8 mouse cellular contexts compared by ENCODE assay signal in genomic region chr7:126274626-126275025, GRCm38 (mm10). TPM values are rescaled to one million over a fixed set of nuclear protein-coding genes. Genes with fewer than 3 reads are reported as not detected.
A peak's percentile ranks its signal among the peaks of the same experiment; 100 is the strongest.
DNase-seq lines count a peak whose midpoint lies in the region; ATAC-seq and TF ChIP-seq lines count a peak whose summit lies in the region.
"Had no signal": no experiment of that assay in that cellular context is flagged by ENCODE, and none has a peak within 500 bp of the region (broad histone marks: within the 10 kb centered on the region; RNA-seq: fewer than 3 reads in every experiment).

No protein-coding gene starts in this region.

- no peaks in the 10 kb centered on the region; the same call in 1 of the 2 replicates for H3K4me1 ChIP-seq in embryonic facial prominence, embryonic 11.5 days (ENCODE audit: control insufficient read depth, insufficient read depth, low read length)
- peaks cover 41% of the 10 kb centered on the region for H3K4me1 ChIP-seq in hindbrain, postnatal 0 days (ENCODE audit: insufficient read depth, low read length)
- H3K4me1 ChIP-seq in neural tube, embryonic 15.5 days = peaks cover 76% of the 10 kb centered on the region
- peaks cover 62% of the 10 kb centered on the region for H3K4me1 ChIP-seq in thymus, adult 2 months (replicated peaks; ENCODE audit: control insufficient read depth, insufficient read depth, low read length)
- H3K4me1 ChIP-seq in lung, adult 2 months (ENCODE audit: control insufficient read depth, insufficient read depth, low read length) = peaks cover 8% of the 10 kb centered on the region

- H3K4me2 ChIP-seq in embryonic facial prominence, embryonic 11.5 days (ENCODE audit: low read depth, low read length) = peak overlapping the region; percentile 87
- peak overlapping the region; percentile 83 for H3K4me2 ChIP-seq in hindbrain, postnatal 0 days (ENCODE audit: low read depth, low read length)
- H3K4me2 ChIP-seq in neural tube, embryonic 15.5 days = peak overlapping the region; percentile 90

- H3K4me3 ChIP-seq in layer of hippocampus, adult 2 months = peak overlapping the region; percentile 97
- peak overlapping the region; percentile 72 for H3K4me3 ChIP-seq in embryonic facial prominence, embryonic 11.5 days (ENCODE audit: low read depth, low read length)
- peak overlapping the region; percentile 86 for H3K4me3 ChIP-seq in hindbrain, postnatal 0 days (ENCODE audit: low read length)
- peak overlapping the region; percentile 95 for H3K4me3 ChIP-seq in neural tube, embryonic 15.5 days (replicated peaks)
- no peak overlapping the region for H3K4me3 ChIP-seq in thymus, adult 2 months (ENCODE audit: control insufficient read depth, insufficient read depth, low read length)
- no peak overlapping the region for H3K4me3 ChIP-seq in lung, adult 2 months (replicated peaks; ENCODE audit: extremely low read depth, low read depth, low read length)

- H3K9ac ChIP-seq in embryonic facial prominence, embryonic 11.5 days (replicated peaks; ENCODE audit: low read length) = peak overlapping the region; percentile 95
- H3K9ac ChIP-seq in hindbrain, postnatal 0 days (replicated peaks; ENCODE audit: low read length) = peak overlapping the region; percentile 93
- peak overlapping the region; percentile 99 for H3K9ac ChIP-seq in neural tube, embryonic 15.5 days (replicated peaks)

- no peaks in the 10 kb centered on the region; the same call in none of the 2 replicates for H3K36me3 ChIP-seq in embryonic facial prominence, embryonic 11.5 days (replicated peaks; ENCODE audit: control insufficient read depth, insufficient read depth, low read depth, low read length)
- H3K36me3 ChIP-seq in hindbrain, postnatal 0 days (ENCODE audit: insufficient read depth, low read length) = no peaks in the 10 kb centered on the region; the same call in 1 of the 2 replicates
- peaks cover 16% of the 10 kb centered on the region; the same call in 1 of the 2 replicates for H3K36me3 ChIP-seq in neural tube, embryonic 15.5 days
- H3K36me3 ChIP-seq in thymus, adult 2 months (ENCODE audit: control insufficient read depth, insufficient read depth, low read length) = no peaks in the 10 kb centered on the region; the same call in 1 of the 2 replicates

- WGBS in embryonic facial prominence, embryonic 11.5 days = 14% methylated on average over 4 of the region's 4 CpGs
- 8% methylated on average over 4 of the region's 4 CpGs for WGBS in hindbrain, postnatal 0 days
- 4% methylated on average over 4 of the region's 4 CpGs for WGBS in neural tube, embryonic 15.5 days
- 95% methylated on average over 4 of the region's 4 CpGs for WGBS in thymus, adult 2 months
- WGBS in lung, adult 2 months = 50% methylated on average over 4 of the region's 4 CpGs

- no peak for TF ChIP-seq CTCF in layer of hippocampus, adult 2 months (conservative IDR thresholded peaks at IDR 0.05)
- TF ChIP-seq CTCF in hindbrain, postnatal 0 days (IDR thresholded peaks at IDR 0.05; ENCODE audit: low read depth) = no peak
- no peak for TF ChIP-seq CTCF in thymus, adult 2 months (IDR thresholded peaks at IDR 0.05; ENCODE audit: borderline replicate concordance, control insufficient read depth, extremely low read depth, insufficient read depth, low read length, poor library complexity)
- no peak for TF ChIP-seq CTCF in lung, adult 2 months (IDR thresholded peaks at IDR 0.05; ENCODE audit: insufficient read depth, low read length)

- no peak for DNase-seq in layer of hippocampus, adult 2 months (ENCODE audit: low spot score in 2 of 2)
- DNase-seq in layer of hippocampus, adult 9-11 months = no peak
- DNase-seq in embryonic facial prominence, embryonic 11.5 days (ENCODE audit: low spot score) = no peak
- DNase-seq in hindbrain, postnatal 0 days (ENCODE audit: low spot score) = peak; percentile 44
- no peak for DNase-seq in thymus, adult 2 months
- DNase-seq in lung, adult 2 months = no peak

- no peaks in the 10 kb centered on the region for H3K27me3 ChIP-seq in embryonic facial prominence, embryonic 11.5 days (ENCODE audit: control insufficient read depth, insufficient read depth, low read length)
- H3K27me3 ChIP-seq in hindbrain, postnatal 0 days (ENCODE audit: insufficient read depth, low read length) = no peaks in the 10 kb centered on the region
- H3K27me3 ChIP-seq in neural tube, embryonic 15.5 days (replicated peaks) = no peaks in the 10 kb centered on the region
- no peaks in the 10 kb centered on the region for H3K27me3 ChIP-seq in thymus, adult 2 months (ENCODE audit: control insufficient read depth, insufficient read depth, low read length)
- H3K27me3 ChIP-seq: Patski had no signal

- ATAC-seq in embryonic facial prominence, embryonic 11.5 days (replicated peaks; ENCODE audit: insufficient number of reproducible peaks, low FRiP score, low TSS enrichment, low read depth) = no peak
- no peak for ATAC-seq in hindbrain, postnatal 0 days
- ATAC-seq in neural tube, embryonic 15.5 days (ENCODE audit: low FRiP score) = no peak
- ATAC-seq: Patski had no signal

- no peak for TF ChIP-seq POLR2A in thymus, adult 2 months (IDR thresholded peaks at IDR 0.05; ENCODE audit: control insufficient read depth, extremely low read depth, insufficient read depth, low read length, poor library complexity)
- TF ChIP-seq POLR2A in lung, adult 2 months (IDR thresholded peaks at IDR 0.05; ENCODE audit: borderline replicate concordance, extremely low read depth, low read depth, low read length) = no peak

- peak overlapping the region; percentile 94 for H3K27ac ChIP-seq in layer of hippocampus, adult 2 months
- H3K27ac ChIP-seq in embryonic facial prominence, embryonic 11.5 days (replicated peaks; ENCODE audit: low read depth, low read length) = no peak overlapping the region
- peak overlapping the region; percentile 96 for H3K27ac ChIP-seq in hindbrain, postnatal 0 days
- peak overlapping the region; percentile 96; the same call in 1 of the 2 replicates for H3K27ac ChIP-seq in neural tube, embryonic 15.5 days (replicated peaks)
- H3K27ac ChIP-seq in thymus, adult 2 months (ENCODE audit: control insufficient read depth, insufficient read depth, low read length) = no peak overlapping the region

- no peaks in the 10 kb centered on the region for H3K9me3 ChIP-seq in embryonic facial prominence, embryonic 11.5 days (replicated peaks; ENCODE audit: control insufficient read depth, low read length)
- no peaks in the 10 kb centered on the region for H3K9me3 ChIP-seq in hindbrain, postnatal 0 days (ENCODE audit: low read length)
- no peaks in the 10 kb centered on the region for H3K9me3 ChIP-seq in neural tube, embryonic 15.5 days (replicated peaks)

RNA-seq across cellular contexts. Expression of gene Sbk1, which starts 2.2 kb away (rescaled TPM):
- 10 to 100 TPM; 71.9 to 73.3 TPM for total RNA-seq in layer of hippocampus, adult 2 months (2021)
- polyA plus RNA-seq in embryonic facial prominence, embryonic 11.5 days (2014; fragmentation: Nextera tagmentation; extraction: Ambion mirVana) = 88.3 and 101 TPM in 2 replicates
- 530 and 565 TPM in 2 replicates for total RNA-seq in hindbrain, postnatal 0 days (2014; rRNA removed)
- 138 and 161 TPM in 2 replicates for polyA plus RNA-seq in hindbrain, postnatal 0 days (2015; fragmentation: Nextera tagmentation; extraction: Ambion mirVana)
- polyA plus RNA-seq in neural tube, embryonic 15.5 days (2015; fragmentation: Nextera tagmentation; extraction: Ambion mirVana) = 143 and 182 TPM in 2 replicates
- polyA plus RNA-seq in thymus, adult 2 months (2012; rRNA removed) = 78.1 and 82.0 TPM in 2 replicates
- polyA plus RNA-seq in lung, adult 2 months (2012; rRNA removed) = 12.6 and 14.2 TPM in 2 replicates

Comparison
In these comparisons a context has a peak if more than half of its experiments do, and no peak if none do; other contexts are left out.
1. H3K27ac ChIP-seq: peak in layer of hippocampus, adult 2 months (single experiment), hindbrain, postnatal 0 days (single experiment) and neural tube, embryonic 15.5 days (single experiment); none in embryonic facial prominence, embryonic 11.5 days (single experiment) and thymus, adult 2 months (single experiment).
2. H3K4me3 ChIP-seq: peak in layer of hippocampus, adult 2 months (single experiment), embryonic facial prominence, embryonic 11.5 days (single experiment), hindbrain, postnatal 0 days (single experiment) and neural tube, embryonic 15.5 days (single experiment); none in thymus, adult 2 months (single experiment) and lung, adult 2 months (single experiment).
3. Peak in every context shown above with its lines, with median percentiles within 50 percentile points of each other: H3K4me2 ChIP-seq and H3K9ac ChIP-seq.